Mouse (Mus musculus): ENCODE data around the gene Rnaseh2a.
A peak's percentile ranks its signal among the peaks of the same experiment; 100 is the strongest.
"Not testable (repeated sequence)": the region's sequence is repeated elsewhere in the genome, so short reads cannot be mapped to it uniquely, and the experiment has no call there.

The Rnaseh2a gene

GRCm38 (mm10) chr8:84928456-84929306, 40.9 kb downstream of the Rnaseh2a start:
- DNase-seq, result peak; percentile 75

DNA sequence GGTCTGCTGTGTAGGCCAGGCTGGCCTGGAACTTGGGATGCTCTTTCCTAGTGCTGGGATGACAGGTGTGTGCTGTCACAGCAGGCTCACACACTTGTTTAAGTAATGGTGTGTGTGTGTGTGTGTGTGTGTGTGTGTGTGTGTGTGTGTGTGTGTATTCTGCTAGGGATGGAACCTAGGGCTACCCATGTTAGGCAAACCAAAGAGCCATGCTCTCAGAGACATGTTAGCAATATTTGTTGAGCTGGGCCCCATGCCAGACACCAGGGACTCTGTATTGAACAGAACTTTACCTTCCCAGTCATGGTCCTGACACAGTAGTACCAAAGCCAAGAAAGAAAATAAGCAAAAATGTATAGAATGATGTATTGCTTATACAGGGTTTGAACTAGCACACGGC, 42.1 kb downstream of the Rnaseh2a start:
- DNase-seq, result no peak

DNA sequence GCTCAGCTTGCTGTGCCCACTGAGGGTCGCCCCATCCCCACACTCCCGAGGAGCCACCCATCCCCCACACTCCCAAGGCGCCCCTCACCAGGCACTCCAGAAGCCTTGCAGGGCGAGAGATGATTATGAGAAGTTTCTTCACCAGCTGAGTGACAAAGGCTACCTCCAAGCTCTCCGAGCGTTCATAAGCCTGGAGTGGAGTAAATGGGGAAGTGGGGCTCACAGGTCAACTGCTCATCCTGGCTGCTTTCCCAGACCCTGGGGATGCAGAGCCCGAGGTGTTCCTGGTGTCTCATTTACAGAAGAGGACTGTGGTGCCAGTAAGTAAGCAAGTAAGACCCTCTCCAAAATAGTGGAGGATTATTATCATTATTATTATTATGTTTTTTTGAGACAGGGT, 44.0 kb downstream of the Rnaseh2a start:
- no peak for DNase-seq

DNA sequence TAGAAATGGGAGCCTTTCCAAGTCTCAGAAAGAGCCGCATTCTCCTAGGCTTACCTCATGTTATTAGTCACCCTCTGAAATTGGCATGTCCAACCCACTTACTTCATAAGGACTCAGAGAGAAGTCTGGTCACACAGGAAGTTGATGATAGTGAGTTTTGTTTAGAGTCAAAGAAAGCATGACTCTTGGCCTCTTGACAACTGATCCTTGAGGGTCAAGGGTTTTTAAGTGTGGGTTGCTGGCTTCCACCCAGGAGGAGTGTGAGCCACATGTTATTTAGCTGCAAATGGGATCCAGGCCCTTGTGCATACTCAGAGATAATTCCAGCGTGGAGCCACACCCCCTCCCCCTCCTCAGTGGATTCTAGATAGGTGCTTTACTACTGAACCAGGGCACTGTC, 48.0 kb downstream of the Rnaseh2a start:
- peak; percentile 67 for DNase-seq

- DNase-seq, result no peak
These were observed 50.9 kb downstream of the Rnaseh2a start for GRCm38 (mm10) chr8:84918646-84919045.

DNA sequence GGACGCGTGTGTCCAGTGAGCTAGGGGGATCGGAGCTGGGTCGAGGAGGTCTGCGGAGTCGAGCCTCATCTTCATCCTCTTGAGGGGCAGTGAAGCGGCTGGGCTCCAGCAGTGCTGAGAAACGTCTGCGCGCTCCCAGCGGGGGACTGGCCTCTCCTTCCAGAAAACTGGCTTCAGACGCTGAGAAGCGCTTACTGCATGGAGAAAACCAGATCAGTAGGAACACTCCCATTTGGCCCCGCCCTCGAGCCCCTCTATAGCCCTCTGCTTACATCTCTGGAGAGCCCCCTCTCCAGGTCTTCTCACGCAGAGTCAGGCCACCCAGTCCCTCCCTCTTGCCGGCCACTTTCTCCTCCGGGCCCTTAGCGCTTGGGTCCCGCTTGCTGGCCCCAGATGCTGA, 51.8 kb downstream of the Rnaseh2a start:
- DNase-seq, result no peak

- DNase-seq, result no peak
These were observed 54.3 kb downstream of the Rnaseh2a start for GRCm38 (mm10) chr8:84915269-84915668.

GRCm38 (mm10) chr8:84913960-84914359, 55.6 kb downstream of the Rnaseh2a start:
- DNase-seq, result peak; percentile 37

GRCm38 (mm10) chr8:84913502-84913900, 56.1 kb downstream of the Rnaseh2a start:
- DNase-seq, result no peak

- peak; percentile 73 for DNase-seq
These were observed 56.6 kb downstream of the Rnaseh2a start for GRCm38 (mm10) chr8:84912895-84913501.

DNA sequence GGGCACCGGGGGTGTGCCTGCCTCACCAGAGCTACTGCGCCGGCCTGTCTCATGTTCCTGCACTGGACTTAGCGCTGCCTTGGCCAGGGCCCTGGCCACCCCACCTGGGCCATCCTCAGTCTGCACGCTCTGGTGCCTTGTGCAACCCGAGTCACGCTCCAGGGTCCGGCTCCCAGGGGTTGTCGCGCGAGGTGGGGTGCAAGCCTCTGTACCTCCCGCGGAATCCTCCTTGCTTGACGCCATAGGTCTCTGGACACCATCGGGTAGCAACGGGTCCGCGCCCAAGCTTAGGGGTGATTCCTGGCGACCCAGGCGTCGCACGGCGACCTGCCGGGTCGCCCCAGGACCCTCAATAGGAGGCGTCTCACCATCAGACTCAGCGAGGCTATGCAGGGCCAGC, 57.2 kb downstream of the Rnaseh2a start:
- DNase-seq, result no peak

- DNase-seq, result no peak
These were observed 57.7 kb downstream of the Rnaseh2a start for GRCm38 (mm10) chr8:84911854-84912253.

DNA sequence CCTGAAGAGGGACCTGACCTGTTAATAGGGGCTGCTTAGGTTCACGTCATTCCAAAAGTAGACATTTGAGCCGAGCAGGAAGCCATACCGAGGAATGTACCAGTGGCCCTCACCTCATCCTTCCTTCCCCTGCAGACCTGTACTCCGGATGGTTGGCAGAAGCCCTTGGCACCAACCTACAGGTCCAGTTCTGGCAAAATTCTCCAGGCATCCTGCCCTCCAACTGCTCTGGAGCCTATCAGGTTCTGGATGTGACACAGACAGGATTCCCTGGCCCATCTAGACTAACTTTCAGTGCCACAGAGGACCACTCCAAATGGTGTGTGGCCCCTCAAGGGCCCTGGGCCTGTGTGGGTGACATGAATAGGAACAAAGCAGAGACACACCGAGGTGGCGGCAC, 59.0 kb downstream of the Rnaseh2a start:
- DNase-seq, result no peak

DNA sequence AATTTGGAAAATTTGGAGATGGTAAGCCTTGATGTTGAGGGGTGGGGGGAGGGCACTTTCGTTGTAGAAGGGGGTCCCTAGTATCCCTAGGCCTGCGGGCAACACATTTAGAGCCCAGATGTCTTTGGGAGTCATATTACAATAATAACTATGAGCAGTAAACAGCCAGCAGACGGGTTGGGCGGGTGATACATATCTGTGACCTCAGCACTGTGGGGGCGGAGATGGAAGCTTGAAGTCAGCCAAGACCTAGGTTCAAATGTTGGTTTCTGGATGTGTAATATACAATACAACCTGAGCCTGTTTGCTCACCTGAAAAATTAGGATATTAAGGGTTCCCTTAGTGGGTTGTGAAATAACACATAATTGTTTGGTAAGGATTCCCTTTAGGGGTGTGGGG, 59.6 kb downstream of the Rnaseh2a start:
- no peak for DNase-seq

GRCm38 (mm10) chr8:84909162-84909767, 60.3 kb downstream of the Rnaseh2a start:
- DNase-seq, result no peak

- peak; percentile 95 for DNase-seq
These were observed 61.0 kb downstream of the Rnaseh2a start, which contains the start of gene Dnase2a for GRCm38 (mm10) chr8:84908421-84909161. Dnase2a (plus strand) TSS chr8:84908560.

DNA sequence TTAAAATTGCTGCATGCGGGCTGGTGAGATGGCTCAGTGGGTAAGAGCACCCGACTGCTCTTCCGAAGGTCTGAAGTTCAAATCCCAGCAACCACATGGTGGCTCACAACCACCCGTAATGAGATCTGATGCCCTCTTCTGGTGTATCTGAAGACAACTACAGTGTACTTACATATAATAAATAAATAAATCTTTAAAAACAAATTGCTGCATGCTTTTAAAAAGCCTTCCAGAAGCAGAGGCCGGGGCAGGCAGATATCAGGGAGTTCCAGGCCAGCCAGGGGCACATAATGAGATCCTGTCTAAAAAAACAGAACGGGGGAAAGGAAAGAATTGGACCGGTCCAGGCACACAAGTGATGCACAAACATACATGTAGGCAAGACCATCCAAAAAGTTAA, 61.6 kb downstream of the Rnaseh2a start:
- not testable (repeated sequence) for DNase-seq

DNA sequence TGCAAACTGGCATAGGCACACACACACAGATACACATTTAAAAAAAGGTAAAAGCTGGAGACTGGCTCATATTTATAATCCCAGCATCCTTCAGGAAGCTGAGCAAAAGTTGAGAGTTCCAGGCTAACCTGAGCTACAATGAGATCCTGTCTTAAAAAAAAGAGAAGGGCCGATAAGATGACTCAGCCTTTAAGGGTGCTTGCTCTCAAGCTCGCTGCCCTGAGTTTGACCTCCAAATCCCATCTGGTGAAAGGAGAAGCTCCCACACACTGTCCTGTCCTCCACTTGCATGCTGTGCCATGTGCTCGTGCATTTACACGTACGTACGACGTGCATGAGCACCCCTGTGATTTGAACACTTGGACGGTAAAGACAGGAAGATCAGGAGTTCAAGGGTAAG, 62.1 kb downstream of the Rnaseh2a start:
- no peak for DNase-seq

- no peak for DNase-seq
These were observed 62.5 kb downstream of the Rnaseh2a start for GRCm38 (mm10) chr8:84907037-84907436.

Measured in lung, postnatal 14 days (tissue).